Mouse (Mus musculus) cortical plate, adult 2 months (tissue): ENCODE measurements around the gene Traf3. TPM values are rescaled to one million over a fixed set of nuclear protein-coding genes. Genes with fewer than 3 reads are reported as not detected.
A peak's percentile ranks its signal among the peaks of the same experiment; 100 is the strongest.

Experiments
- H3K27ac ChIP-seq: fragments of 200-500 bp; 2 replicates; pipeline ENCODE4 v1.5.1; 2012; ENCODE audit warnings: low read length, control low read depth, inconsistent platforms; ENCODE audit not compliant: insufficient read depth
- H3K4me1 ChIP-seq: fragments of 200-500 bp; 2 replicates; pipeline ENCODE4 v1.6.1; 2011; ENCODE audit warnings: low read length; ENCODE audit not compliant: control insufficient read depth, insufficient read depth
- H3K4me3 ChIP-seq: fragments of 200-500 bp; 2 replicates; pipeline ENCODE4 v1.5.1; 2011; ENCODE audit warnings: mild to moderate bottlenecking, low read length, control low read depth; ENCODE audit not compliant: insufficient read depth
- CTCF ChIP-seq: fragments of 200-500 bp; IDR thresholded peaks from 2 replicates; pipeline ENCODE4 v1.5.1; 2011; ENCODE audit warnings: mild to moderate bottlenecking, control low read depth, low read length; ENCODE audit not compliant: insufficient read depth; ENCODE audit errors: extremely low read depth
- POLR2A ChIP-seq: fragments of 200-500 bp; IDR thresholded peaks from 2 replicates; pipeline ENCODE4 v1.6.1; 2011; ENCODE audit warnings: mild to moderate bottlenecking, low read length, control low read depth; ENCODE audit not compliant: insufficient read depth; ENCODE audit errors: extremely low read depth
- polyA plus RNA-seq: library from polyadenylated mRNA; depleted of rRNA; stranded (reverse); fragments of >200 nt; gene quantifications from 2 replicates; pipeline ENCODE4 v1.2.3, GENCODE M21; 2012

Traf3 gene
- polyA plus RNA-seq, 1 experiment: 31.6 TPM

DNA sequence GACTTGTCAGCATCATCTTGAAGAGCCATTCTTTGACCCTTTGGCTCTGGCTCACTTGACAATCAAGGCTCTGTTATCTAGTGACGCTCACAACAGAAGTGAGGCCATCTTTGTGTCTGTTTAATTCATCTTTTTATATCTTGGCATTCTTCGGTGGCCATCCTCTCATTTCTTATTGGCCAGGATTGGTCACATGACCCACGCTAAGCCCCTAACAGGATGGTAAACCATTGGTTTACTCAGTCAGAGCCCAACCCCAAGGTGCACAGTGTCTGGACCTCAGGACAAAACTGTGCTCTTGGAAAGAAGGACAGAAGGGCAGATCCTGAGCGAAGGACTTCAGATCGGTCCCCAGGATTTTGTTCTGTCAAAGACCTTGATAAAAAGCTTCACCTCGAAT, 13.6 kb upstream of the Traf3 start:
- Histone ChIP-seq H3K4me1 (no peaks in the 10 kb centered on the region), H3K27ac (no peak overlapping the region), H3K4me3 (no peak overlapping the region)
- no peak for TF ChIP-seq CTCF
- TF ChIP-seq POLR2A: no peak

DNA sequence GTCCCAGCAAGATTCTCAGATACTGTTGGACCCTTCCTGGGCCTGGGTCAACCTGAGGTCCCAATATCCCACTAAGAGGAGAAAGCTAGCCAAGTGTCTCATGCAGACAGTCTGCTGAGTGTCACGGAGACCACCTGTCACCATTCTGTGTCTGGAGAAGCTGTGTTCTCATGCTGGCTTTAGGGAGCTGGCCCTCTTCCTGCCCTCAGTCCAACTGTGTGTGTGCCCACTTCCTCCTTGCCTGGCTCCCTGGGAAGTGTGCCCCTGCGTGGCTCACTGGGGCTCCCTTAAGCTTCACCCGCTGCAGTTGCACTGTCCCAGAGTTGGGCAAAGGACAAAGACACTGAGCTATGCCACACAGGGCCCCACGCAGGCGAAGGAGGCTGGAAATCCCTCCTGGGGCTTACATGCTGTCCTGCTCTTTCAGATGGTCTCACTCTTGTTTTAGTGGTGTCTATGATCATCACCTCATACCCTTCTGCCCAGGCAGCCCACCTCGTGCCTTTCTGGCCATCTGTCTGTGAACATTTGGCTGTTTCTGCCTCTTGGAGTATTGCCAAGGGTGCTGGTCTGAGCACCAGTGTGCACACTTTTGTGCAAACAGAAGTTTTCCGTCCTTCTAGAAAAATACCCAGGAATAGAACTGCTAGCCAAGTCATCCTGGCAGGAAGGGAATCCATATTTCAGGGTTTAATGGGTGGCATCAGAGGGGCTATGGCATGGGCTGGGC, 13.0 kb upstream of the Traf3 start:
- no peak overlapping the region for H3K4me3 ChIP-seq
- H3K27ac ChIP-seq: no peak overlapping the region
- H3K4me1 ChIP-seq: no peaks in the 10 kb centered on the region
- no peak for TF ChIP-seq POLR2A
- no peak for TF ChIP-seq CTCF

GRCm38 (mm10) chr12:111153946-111154345, 12.2 kb upstream of the Traf3 start:
- H3K4me1 ChIP-seq: no peaks in the 10 kb centered on the region
- H3K4me3 ChIP-seq: no peak overlapping the region
- no peak overlapping the region for H3K27ac ChIP-seq
- no peak for TF ChIP-seq POLR2A
- no peak for TF ChIP-seq CTCF

GRCm38 (mm10) chr12:111154641-111155040, 11.5 kb upstream of the Traf3 start:
- no peaks in the 10 kb centered on the region for H3K4me1 ChIP-seq
- H3K27ac ChIP-seq: no peak overlapping the region
- TF ChIP-seq POLR2A (no peak), CTCF (no peak)
- H3K4me3 ChIP-seq: no peak overlapping the region

GRCm38 (mm10) chr12:111155756-111156155, 10.4 kb upstream of the Traf3 start:
- Histone ChIP-seq H3K4me1 (0 out of 2 replicates have a peak, but pooled peaks cover 2% of the 10 kb centered on the region), H3K27ac (no peak overlapping the region), H3K4me3 (no peak overlapping the region)
- TF ChIP-seq POLR2A: no peak
- TF ChIP-seq CTCF: no peak

DNA sequence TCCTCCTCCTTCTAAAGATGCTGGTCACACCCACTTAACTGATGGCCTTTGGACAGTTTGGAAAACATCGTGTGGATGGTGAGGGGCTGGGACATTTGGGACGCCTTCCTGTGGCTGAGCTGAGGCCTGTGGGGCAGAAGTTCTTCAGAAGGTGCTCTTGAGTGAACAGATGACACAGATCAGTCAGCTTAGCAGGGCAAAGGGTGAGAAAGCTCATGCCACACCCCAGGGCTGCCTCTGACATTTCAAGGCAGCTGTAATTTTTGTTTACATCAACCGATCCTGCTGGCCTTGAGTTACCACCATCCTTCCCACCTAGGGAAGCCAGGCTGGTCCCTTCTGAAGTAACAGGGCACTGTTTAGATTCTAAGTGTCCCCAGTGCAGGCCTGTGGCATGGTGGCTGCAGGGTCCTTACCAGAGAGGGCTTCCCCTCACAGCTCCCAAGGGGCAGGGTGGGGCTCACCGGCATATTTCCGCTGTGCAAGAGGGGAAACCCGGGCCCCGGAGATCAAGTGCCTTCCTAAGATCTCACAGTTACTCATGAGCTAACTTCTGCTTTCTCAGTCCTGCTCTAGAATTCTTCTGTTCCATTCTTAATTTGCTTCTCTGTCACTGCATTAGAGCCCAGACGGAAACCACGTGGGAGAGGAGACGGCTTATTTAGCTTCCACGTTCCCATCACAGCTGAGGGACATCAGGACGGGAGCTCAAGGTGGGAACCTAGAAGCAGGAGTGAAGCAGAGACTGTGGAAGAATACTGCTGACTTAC, 6.3 kb upstream of the Traf3 start:
- Histone ChIP-seq H3K27ac (no peak overlapping the region), H3K4me1 (peaks cover 13% of the 10 kb centered on the region), H3K4me3 (no peak overlapping the region)
- TF ChIP-seq CTCF (no peak), POLR2A (no peak)

GRCm38 (mm10) chr12:111160871-111161270, 5.3 kb upstream of the Traf3 start:
- no peak for TF ChIP-seq CTCF
- TF ChIP-seq POLR2A: no peak
- Histone ChIP-seq H3K4me3 (no peak overlapping the region), H3K4me1 (peaks cover 13% of the 10 kb centered on the region), H3K27ac (no peak overlapping the region)

- peaks cover 13% of the 10 kb centered on the region for H3K4me1 ChIP-seq
- H3K4me3 ChIP-seq: peak overlapping the region; percentile 7
- H3K27ac ChIP-seq: peak overlapping the region; percentile 67
- no peak for TF ChIP-seq POLR2A
- no peak for TF ChIP-seq CTCF
Observed at GRCm38 (mm10) chr12:111161943-111162311, 4.2 kb upstream of the Traf3 start.

- H3K4me3 ChIP-seq: peak overlapping the region; percentile 7
- peak overlapping the region; percentile 67 for H3K27ac ChIP-seq
- TF ChIP-seq POLR2A (0 out of 2 replicates have a peak, but pooled peaks have one; percentile 11), CTCF (no peak)
- H3K4me1 ChIP-seq: peaks cover 13% of the 10 kb centered on the region
Observed at GRCm38 (mm10) chr12:111162312-111163061, 3.7 kb upstream of the Traf3 start.
